Mouse (Mus musculus) thymus, postnatal 14 days (tissue): ENCODE measurements around the gene Dhx37.

Source experiments
- DNase-seq: peaks from one replicate; pipeline ENCODE4 v3.0.0; 2021

Gene Dhx37

GRCm38 (mm10) chr5:125433793-125434337 is at the start of gene Dhx37:
Dhx37 (minus strand) TSS chr5:125434121.
- peak; percentile 94 for DNase-seq

GRCm38 (mm10) chr5:125482474-125482873 is 48.6 kb upstream of the Dhx37 start:
- DNase-seq = no peak

GRCm38 (mm10) chr5:125480434-125481231 is 46.7 kb upstream of the Dhx37 start:
- DNase-seq = no peak

GRCm38 (mm10) chr5:125479376-125479775 is 45.5 kb upstream of the Dhx37 start:
- no peak for DNase-seq

GRCm38 (mm10) chr5:125478037-125478436 is 44.1 kb upstream of the Dhx37 start:
- DNase-seq = no peak

GRCm38 (mm10) chr5:125477533-125477932 is 43.6 kb upstream of the Dhx37 start:
- DNase-seq = no peak

GRCm38 (mm10) chr5:125476799-125477198 is 42.9 kb upstream of the Dhx37 start:
- DNase-seq = no peak

- DNase-seq = no peak
Measured at GRCm38 (mm10) chr5:125476286-125476625, 42.3 kb upstream of the Dhx37 start.

- peak; percentile 99 for DNase-seq
Measured at GRCm38 (mm10) chr5:125475601-125476285, 41.8 kb upstream of the Dhx37 start, which contains the start of gene Aacs. Aacs (plus strand) TSS chr5:125475814.

- no peak for DNase-seq
Measured at GRCm38 (mm10) chr5:125475030-125475429, 41.1 kb upstream of the Dhx37 start.

GRCm38 (mm10) chr5:125472796-125473475 is 39.0 kb upstream of the Dhx37 start:
- DNase-seq = no peak

- no peak for DNase-seq
Measured at GRCm38 (mm10) chr5:125470713-125471112, 36.8 kb upstream of the Dhx37 start.

GRCm38 (mm10) chr5:125467261-125467660 is 33.3 kb upstream of the Dhx37 start:
- DNase-seq = no peak

- DNase-seq = no peak
Measured at GRCm38 (mm10) chr5:125466483-125466882, 32.6 kb upstream of the Dhx37 start.

- peak; percentile 97 for DNase-seq
Measured at GRCm38 (mm10) chr5:125465701-125466106, 31.8 kb upstream of the Dhx37 start.

- no peak for DNase-seq
Measured at GRCm38 (mm10) chr5:125465192-125465591, 31.3 kb upstream of the Dhx37 start.

GRCm38 (mm10) chr5:125461868-125462445 is 28.0 kb upstream of the Dhx37 start:
- DNase-seq = peak; percentile 81

GRCm38 (mm10) chr5:125460574-125460973 is 26.7 kb upstream of the Dhx37 start:
- no peak for DNase-seq

- DNase-seq = no peak
Measured at GRCm38 (mm10) chr5:125457538-125457937, 23.6 kb upstream of the Dhx37 start.

GRCm38 (mm10) chr5:125456100-125456499 is 22.2 kb upstream of the Dhx37 start:
- DNase-seq = no peak

- DNase-seq = no peak
Measured at GRCm38 (mm10) chr5:125452573-125452972, 18.7 kb upstream of the Dhx37 start.

GRCm38 (mm10) chr5:125449306-125449705 is 15.4 kb upstream of the Dhx37 start:
- DNase-seq = no peak

- no peak for DNase-seq
Measured at GRCm38 (mm10) chr5:125448631-125449030, 14.7 kb upstream of the Dhx37 start.
